Mouse (Mus musculus) hindbrain, postnatal 0 days (tissue): Measurements from ENCODE around the gene Ncapd3. TPM values are rescaled to one million over a fixed set of nuclear protein-coding genes. Genes with fewer than 3 reads are reported as not detected.

Source experiments
- ATAC-seq: fragments of 200-750 bp; cut with Nextera tagmentation; 2 replicates; pipeline ENCODE4 v1.8.0; 2017; ENCODE audit warnings: mild to moderate bottlenecking, moderate TSS enrichment, moderate library complexity
- DNase-seq: peaks from one replicate; pipeline ENCODE4 v3.0.0-alpha.2; 2015; ENCODE audit warnings: low spot score
- H3K27ac ChIP-seq: fragments of 300-500 bp; sonication (generic); 2 replicates; pipeline ENCODE4 v1.5.1; 2014; ENCODE audit warnings: mild to moderate bottlenecking
- H3K27me3 ChIP-seq: fragments of 300-500 bp; sonication (generic); 2 replicates; pipeline ENCODE4 v1.6.1; 2014; ENCODE audit warnings: low read length, mixed read lengths; ENCODE audit not compliant: insufficient read depth
- H3K36me3 ChIP-seq: fragments of 300-500 bp; sonication (generic); 2 replicates; pipeline ENCODE4 v1.6.1; 2014; ENCODE audit warnings: low read length, mixed read lengths; ENCODE audit not compliant: insufficient read depth
- H3K4me1 ChIP-seq: fragments of 300-500 bp; sonication (generic); 2 replicates; pipeline ENCODE4 v1.6.1; 2014; ENCODE audit warnings: antibody characterized with exemption, low read length, mixed read lengths; ENCODE audit not compliant: insufficient read depth
- H3K4me2 ChIP-seq: fragments of 300-500 bp; sonication (generic); 2 replicates; pipeline ENCODE4 v1.6.1; 2014; ENCODE audit warnings: low read depth, mild to moderate bottlenecking, low read length, moderate library complexity, mixed read lengths
- H3K4me3 ChIP-seq: fragments of 300-500 bp; sonication (generic); 2 replicates; pipeline ENCODE4 v1.5.1; 2014; ENCODE audit warnings: low read length
- H3K9ac ChIP-seq: fragments of 300-500 bp; sonication (generic); replicated peaks from 2 replicates; pipeline ENCODE4 v1.6.1; 2014; ENCODE audit warnings: mild to moderate bottlenecking, low read length, moderate library complexity, mixed read lengths
- H3K9me3 ChIP-seq: fragments of 300-500 bp; sonication (generic); 2 replicates; pipeline ENCODE4 v1.6.1; 2016; ENCODE audit warnings: low read length, mixed read lengths
- CTCF ChIP-seq: IDR thresholded peaks from 2 replicates; pipeline ENCODE4 v1.5.1; 2016; ENCODE audit warnings: antibody characterized with exemption, control low read depth, low read depth
- WGBS: fragments of 180-500 bp; shearing (Covaris S2); extraction: QIAGEN DNeasy Blood & Tissue Kit; methylation state at CpG from one replicate; pipeline ENCODE4 v1.1.7; 2014; 5-methylcytosine and 5-hydroxymethylcytosine counted together
- polyA plus RNA-seq: library from polyadenylated mRNA; unstranded; fragments of >200 nt; fragmentation: Nextera tagmentation; extraction: Ambion mirVana; gene quantifications from 2 replicates; pipeline ENCODE4 v1.2.1, GENCODE M21; 2015
- total RNA-seq: library from RNA; depleted of rRNA; stranded (reverse); fragments of >200 nt; gene quantifications from 2 replicates; pipeline ENCODE4 v1.2.3, GENCODE M21; 2014

The Ncapd3 gene
- total and polyA plus RNA-seq, 2 experiments from 2014 or later = 6.9 to 21.3 TPM

DNA sequence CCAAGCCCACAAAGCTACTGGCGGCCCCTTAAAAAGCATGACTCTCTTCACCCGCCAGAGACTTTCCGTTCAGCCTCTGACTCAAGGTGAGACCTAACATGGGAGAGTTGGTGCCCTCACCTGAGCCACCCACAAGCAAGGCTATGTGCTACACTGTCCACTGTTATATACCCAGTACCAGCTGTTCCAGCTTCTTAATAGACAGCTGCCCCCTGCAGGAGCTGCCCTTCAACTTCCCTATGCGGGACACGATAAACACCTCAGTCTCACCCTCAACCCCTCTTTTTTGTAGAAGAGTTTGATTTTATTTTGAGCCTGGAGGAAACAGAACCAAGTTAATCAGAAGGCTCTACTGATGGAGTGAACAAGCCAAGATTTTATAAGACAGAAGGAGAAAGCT, 23.1 kb upstream of the Ncapd3 start:
- DNase-seq (no peak), ATAC-seq (no peak)
- no peak for TF ChIP-seq CTCF
- no peak overlapping the region for H3K9ac ChIP-seq
- H3K36me3 ChIP-seq = peaks cover 66% of the 10 kb centered on the region
- H3K4me2 ChIP-seq = no peak overlapping the region
- H3K9me3 ChIP-seq = no peaks in the 10 kb centered on the region
- H3K4me3 ChIP-seq = no peak overlapping the region
- no peaks in the 10 kb centered on the region for H3K4me1 ChIP-seq
- H3K27me3 ChIP-seq = no peaks in the 10 kb centered on the region
- no peak overlapping the region for H3K27ac ChIP-seq
- WGBS = 90% methylated on average over 5 of the region's 5 CpGs

DNA sequence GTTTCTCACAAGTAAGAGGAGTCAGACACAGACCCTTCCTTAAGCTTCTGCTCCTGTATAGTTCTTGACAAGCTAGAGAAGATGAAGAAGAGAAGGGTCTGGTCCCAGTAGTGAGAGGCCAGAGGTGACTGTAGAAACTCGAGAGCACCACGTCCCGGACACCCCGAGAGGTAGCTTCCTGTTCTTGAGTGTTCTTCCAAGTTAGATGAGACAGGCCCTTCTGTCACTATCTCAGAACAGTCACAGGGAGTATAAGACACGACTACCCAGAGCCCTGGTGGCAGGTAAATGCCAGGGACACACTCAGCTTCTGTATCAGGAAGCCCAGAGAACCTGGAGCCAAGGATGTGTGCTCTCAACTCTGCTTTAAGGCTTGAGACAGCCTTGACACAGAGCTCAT, 20.7 kb upstream of the Ncapd3 start:
- Histone ChIP-seq H3K4me3 (no peak overlapping the region), H3K9ac (no peak overlapping the region), H3K36me3 (peaks cover 75% of the 10 kb centered on the region), H3K4me2 (no peak overlapping the region), H3K4me1 (no peaks in the 10 kb centered on the region), H3K27ac (no peak overlapping the region), H3K27me3 (no peaks in the 10 kb centered on the region), H3K9me3 (no peaks in the 10 kb centered on the region)
- DNase-seq (no peak), ATAC-seq (no peak)
- TF ChIP-seq CTCF = no peak
- 87% methylated on average over 5 of the region's 5 CpGs for WGBS

DNA sequence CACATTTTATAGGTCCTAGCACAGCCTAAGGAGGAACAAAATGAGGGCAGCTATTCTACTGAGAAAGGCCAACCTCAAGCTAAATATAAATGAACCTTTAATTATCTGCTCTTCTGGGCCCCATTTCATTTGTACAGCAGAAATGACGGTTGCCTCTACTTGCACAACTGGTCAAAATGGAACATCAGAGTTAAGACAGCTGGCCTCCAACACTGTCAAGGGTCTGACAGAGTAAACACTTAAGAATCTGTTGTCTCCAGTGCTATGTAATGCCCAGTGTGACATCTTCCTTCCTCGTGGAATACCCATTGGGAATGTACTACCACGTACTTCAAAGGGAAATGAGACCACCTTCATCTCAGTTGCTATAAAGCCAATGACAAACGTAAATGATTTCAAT, 18.4 kb upstream of the Ncapd3 start:
- Histone ChIP-seq H3K4me3 (no peak overlapping the region), H3K4me2 (no peak overlapping the region), H3K36me3 (peaks cover 74% of the 10 kb centered on the region), H3K4me1 (no peaks in the 10 kb centered on the region), H3K9ac (no peak overlapping the region), H3K27ac (no peak overlapping the region), H3K27me3 (no peaks in the 10 kb centered on the region), H3K9me3 (no peaks in the 10 kb centered on the region)
- TF ChIP-seq CTCF = no peak
- 84% methylated on average over 4 of the region's 4 CpGs for WGBS
- DNase-seq (no peak), ATAC-seq (no peak)

DNA sequence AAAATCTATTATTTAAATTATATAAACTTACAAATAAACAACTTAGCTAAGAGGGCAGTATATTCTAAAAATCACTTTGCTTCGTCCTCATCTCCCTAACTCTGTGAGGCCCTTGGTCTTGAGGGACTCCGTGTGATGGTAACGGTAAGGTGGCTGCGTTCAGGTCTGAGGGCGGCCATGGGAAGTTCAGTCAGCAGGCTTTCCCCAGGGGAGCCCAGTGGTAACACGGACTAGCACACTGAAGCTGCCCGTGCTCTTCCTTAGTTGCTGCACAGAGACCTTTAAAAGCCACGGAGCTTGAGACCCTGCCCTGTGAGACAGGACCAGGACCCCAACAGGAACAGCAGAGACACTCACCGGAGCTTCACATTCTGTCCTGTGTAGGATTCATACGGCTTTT, 11.0 kb upstream of the Ncapd3 start:
- Histone ChIP-seq H3K4me1 (no peaks in the 10 kb centered on the region), H3K4me2 (no peak overlapping the region), H3K36me3 (peaks cover 41% of the 10 kb centered on the region), H3K9ac (no peak overlapping the region), H3K27ac (no peak overlapping the region), H3K27me3 (no peaks in the 10 kb centered on the region), H3K9me3 (no peaks in the 10 kb centered on the region), H3K4me3 (no peak overlapping the region)
- DNase-seq = no peak
- ATAC-seq = no peak
- 93% methylated on average over 10 of the region's 10 CpGs for WGBS
- no peak for TF ChIP-seq CTCF

DNA sequence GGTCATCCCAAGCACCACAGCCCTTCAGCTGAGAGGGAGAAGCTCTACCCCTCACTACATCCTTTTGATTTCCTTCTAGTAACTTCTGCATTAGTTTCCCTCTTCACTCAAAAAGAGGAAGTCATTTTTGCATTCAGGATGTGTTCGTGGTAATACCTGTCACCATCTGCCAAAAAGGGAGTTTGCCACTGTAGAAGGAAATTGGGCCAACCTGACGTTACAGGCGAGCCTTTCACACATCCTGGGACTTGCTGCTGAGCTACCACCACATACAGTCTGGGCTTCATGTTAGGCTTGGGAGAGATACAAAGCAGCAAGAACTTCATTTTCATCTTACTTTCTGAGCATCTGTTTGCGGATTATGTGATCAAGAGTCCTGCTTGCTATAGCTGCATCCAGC, 6.3 kb upstream of the Ncapd3 start:
- no peak overlapping the region for H3K27ac ChIP-seq
- 89% methylated on average over 4 of the region's 4 CpGs for WGBS

DNA sequence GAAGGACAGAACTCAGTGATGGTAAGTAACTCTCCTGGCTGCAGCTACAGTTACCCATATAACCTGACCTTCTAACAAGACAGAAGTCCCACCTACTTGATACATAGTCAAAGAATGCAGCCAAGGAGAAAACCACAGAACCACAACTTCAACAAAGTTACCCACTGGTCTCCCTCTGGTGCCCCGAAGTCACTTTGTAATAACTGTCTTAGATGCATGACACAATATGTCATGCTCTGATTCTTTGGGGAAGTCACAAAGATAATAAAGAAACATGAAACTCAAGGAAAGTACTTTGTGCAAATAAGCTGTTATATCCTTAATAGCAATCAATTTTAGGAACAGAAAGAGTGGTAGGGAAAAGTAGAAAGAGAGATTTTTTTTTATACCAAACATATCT, 3.3 kb upstream of the Ncapd3 start:
- no peaks in the 10 kb centered on the region for H3K36me3 ChIP-seq
- H3K4me2 ChIP-seq = peak overlapping the region; percentile 87
- no peak for DNase-seq
- no peak for TF ChIP-seq CTCF
- ATAC-seq = no peak
- WGBS = 62% methylated on average over 1 of the region's 1 CpGs
- no peak overlapping the region for H3K9ac ChIP-seq
- peaks cover 23% of the 10 kb centered on the region for H3K4me1 ChIP-seq
- no peaks in the 10 kb centered on the region for H3K9me3 ChIP-seq
- H3K4me3 ChIP-seq = peak overlapping the region; percentile 98; the same call in 1 of the 2 replicates
- no peaks in the 10 kb centered on the region for H3K27me3 ChIP-seq
- no peak overlapping the region for H3K27ac ChIP-seq

More for the DNA sequence above, 6.3 kb upstream of the Ncapd3 start:
- Histone ChIP-seq H3K36me3 (peaks cover 5% of the 10 kb centered on the region; the same call in 1 of the 2 replicates), H3K9me3 (no peaks in the 10 kb centered on the region), H3K4me2 (no peak overlapping the region), H3K4me3 (no peak overlapping the region), H3K27me3 (no peaks in the 10 kb centered on the region), H3K4me1 (peaks cover 21% of the 10 kb centered on the region), H3K9ac (no peak overlapping the region)
- DNase-seq (no peak), ATAC-seq (no peak)
- TF ChIP-seq CTCF = no peak

DNA sequence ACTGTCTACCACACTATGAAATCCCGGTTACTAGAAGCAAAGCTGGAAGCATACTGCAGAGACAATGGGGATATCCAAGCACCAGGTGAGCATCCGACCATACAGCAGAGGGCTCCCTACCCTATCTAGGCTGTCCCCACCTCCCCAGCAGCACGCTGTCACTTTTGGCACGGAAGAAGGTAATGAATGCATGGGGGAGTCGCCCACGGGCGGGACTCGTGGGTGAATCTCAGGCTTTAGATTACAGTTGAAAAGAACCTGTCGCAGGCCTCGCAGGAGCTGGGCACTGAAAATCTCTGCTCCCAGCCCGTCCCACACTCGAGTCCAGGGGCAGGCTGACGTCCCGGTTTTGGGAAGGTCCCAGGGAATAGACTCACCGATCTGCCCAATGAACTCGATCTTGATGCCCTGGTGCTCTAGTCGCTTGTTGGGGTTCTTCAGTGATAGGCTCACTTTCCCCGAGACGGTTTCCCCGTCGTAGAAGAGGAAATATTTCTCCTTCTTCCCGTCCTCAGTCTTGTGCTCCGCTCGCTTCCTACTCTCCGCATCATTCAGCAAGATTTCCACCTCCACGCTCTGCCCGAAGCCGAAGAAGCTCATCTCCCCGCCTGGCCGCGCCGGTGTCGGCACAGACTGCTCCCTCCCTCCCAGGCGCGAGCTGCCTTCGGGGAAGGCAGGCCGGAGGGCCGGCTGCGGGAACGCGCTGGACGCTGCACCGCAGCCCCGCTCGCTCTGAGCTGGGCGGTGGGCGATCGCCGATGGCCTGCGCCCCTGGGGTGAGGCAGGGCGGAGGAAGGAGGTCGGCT, 750 bp upstream of the Ncapd3 start:
- DNase-seq = peak; percentile 67
- TF ChIP-seq CTCF = peak; percentile 51
- ATAC-seq = peak; percentile 27
- Histone ChIP-seq H3K36me3 (no peaks in the 10 kb centered on the region), H3K4me3 (peak overlapping the region; percentile 98), H3K4me2 (peak overlapping the region; percentile 87), H3K9ac (peak overlapping the region; percentile 94), H3K27ac (peak overlapping the region; percentile 94), H3K27me3 (no peaks in the 10 kb centered on the region), H3K9me3 (no peaks in the 10 kb centered on the region), H3K4me1 (peaks cover 23% of the 10 kb centered on the region)
- under 1% methylated on average over 52 of the region's 52 CpGs for WGBS
